Mouse (Mus musculus): ENCODE results near the gene Sox6.

DNA sequence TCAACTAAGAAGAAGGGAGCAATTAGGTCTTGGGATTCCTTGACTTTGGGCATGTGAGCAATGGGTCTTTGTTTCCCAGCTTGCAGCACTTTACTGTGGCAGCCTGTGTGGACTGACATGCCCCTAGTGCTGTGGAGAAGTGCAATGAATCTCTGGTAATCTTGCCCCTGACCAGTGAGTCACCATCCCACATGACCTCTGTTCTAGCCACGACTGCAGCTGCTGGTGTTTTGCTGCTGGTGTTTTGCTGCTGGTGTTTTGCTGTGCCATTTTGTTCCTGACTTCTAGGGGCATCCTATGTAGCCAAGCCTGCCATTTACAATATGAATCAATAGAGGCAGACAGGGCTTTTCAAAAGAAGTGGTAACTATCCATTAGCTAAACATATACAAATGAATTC lies 280.4 kb downstream of the Sox6 start:
- TF ChIP-seq CTCF (conservative IDR thresholded peaks at IDR 0.05; ENCODE audit: low read length) = no peak
- TF ChIP-seq POU5F1 (IDR thresholded peaks at IDR 0.05; ENCODE audit: borderline replicate concordance, low read length) = no peak
